Mouse (Mus musculus) embryonic facial prominence, embryonic 14.5 days (tissue): ENCODE data around the gene Myl10. TPM values are rescaled to one million over a fixed set of nuclear protein-coding genes. Genes with fewer than 3 reads are reported as not detected.

Experiments
- ATAC-seq: fragments of 200-750 bp; cut with Nextera tagmentation; 2 replicates; pipeline ENCODE4 v1.8.0; 2017; ENCODE audit warnings: low read depth, moderate number of reproducible peaks, moderate TSS enrichment
- DNase-seq: peaks from one replicate; pipeline ENCODE4 v3.0.0-alpha.2; 2015; ENCODE audit warnings: low spot score
- H3K27ac ChIP-seq: fragments of 300-500 bp; sonication (generic); replicated peaks from 2 replicates; pipeline ENCODE4 v1.5.1; 2014; ENCODE audit warnings: low read depth, mild to moderate bottlenecking, low read length, moderate library complexity
- H3K27me3 ChIP-seq: fragments of 300-500 bp; sonication (generic); replicated peaks from 2 replicates; pipeline ENCODE4 v1.6.1; 2014; ENCODE audit warnings: low read length; ENCODE audit not compliant: control insufficient read depth, insufficient read depth
- H3K36me3 ChIP-seq: fragments of 300-500 bp; sonication (generic); 2 replicates; pipeline ENCODE4 v1.6.1; 2014; ENCODE audit warnings: low read length, mixed read lengths; ENCODE audit not compliant: control insufficient read depth, insufficient read depth
- H3K4me1 ChIP-seq: fragments of 300-500 bp; sonication (generic); 2 replicates; pipeline ENCODE4 v1.6.1; 2014; ENCODE audit warnings: antibody characterized with exemption, low read length; ENCODE audit not compliant: control insufficient read depth, insufficient read depth
- H3K4me2 ChIP-seq: fragments of 300-500 bp; sonication (generic); 2 replicates; pipeline ENCODE4 v1.6.1; 2014; ENCODE audit warnings: low read depth, mild to moderate bottlenecking, low read length, moderate library complexity, mixed read lengths
- H3K4me3 ChIP-seq: fragments of 300-500 bp; sonication (generic); 2 replicates; pipeline ENCODE4 v1.5.1; 2014; ENCODE audit warnings: low read depth, mild to moderate bottlenecking, low read length
- H3K9ac ChIP-seq: fragments of 300-500 bp; sonication (generic); 2 replicates; pipeline ENCODE4 v1.6.1; 2014; ENCODE audit warnings: low read depth, mild to moderate bottlenecking, low read length, moderate library complexity, mixed read lengths
- H3K9me3 ChIP-seq: fragments of 300-500 bp; sonication (generic); 2 replicates; pipeline ENCODE4 v1.6.1; 2016; ENCODE audit warnings: low read length; ENCODE audit not compliant: control insufficient read depth
- WGBS: fragments of 180-500 bp; shearing (Covaris S2); extraction: QIAGEN DNeasy Blood & Tissue Kit; methylation state at CpG from one replicate; pipeline ENCODE4 v1.1.7; 2014; 5-methylcytosine and 5-hydroxymethylcytosine counted together
- polyA plus RNA-seq: library from polyadenylated mRNA; unstranded; fragments of >200 nt; fragmentation: Nextera tagmentation; extraction: Ambion mirVana; gene quantifications from 2 replicates; pipeline ENCODE4 v1.2.1, GENCODE M21; 2014

Gene Myl10
- polyA plus RNA-seq, 1 experiment from 2014 or later = not detected

GRCm38 (mm10) chr5:136664497-136664896, 28.4 kb upstream of the Myl10 start:
- no peak overlapping the region for H3K27ac ChIP-seq
- no peaks in the 10 kb centered on the region for H3K9me3 ChIP-seq
- peaks cover 12% of the 10 kb centered on the region; the same call in 1 of the 2 replicates for H3K27me3 ChIP-seq
- no peak overlapping the region for H3K9ac ChIP-seq
- H3K36me3 ChIP-seq = no peaks in the 10 kb centered on the region
- DNase-seq = peak; percentile 78
- no peak for ATAC-seq
- WGBS = 8% methylated on average over 9 of the region's 9 CpGs
- H3K4me3 ChIP-seq = no peak overlapping the region
- no peaks in the 10 kb centered on the region for H3K4me1 ChIP-seq
- H3K4me2 ChIP-seq = no peak overlapping the region

GRCm38 (mm10) chr5:136676315-136677030, 16.5 kb upstream of the Myl10 start:
- DNase-seq (no peak), ATAC-seq (no peak)
- Histone ChIP-seq H3K27me3 (no peaks in the 10 kb centered on the region), H3K9me3 (0 out of 2 replicates have a peak, but pooled peaks cover 10% of the 10 kb centered on the region), H3K9ac (no peak overlapping the region), H3K27ac (no peak overlapping the region), H3K36me3 (no peaks in the 10 kb centered on the region), H3K4me1 (no peaks in the 10 kb centered on the region), H3K4me3 (no peak overlapping the region), H3K4me2 (no peak overlapping the region)
- 89% methylated on average over 18 of the region's 18 CpGs for WGBS

- ATAC-seq (peak; percentile 37; the same call in 1 of the 2 replicates), DNase-seq (peak; percentile 41)
- H3K9me3 ChIP-seq = 0 out of 2 replicates have a peak, but pooled peaks cover 10% of the 10 kb centered on the region
- no peaks in the 10 kb centered on the region for H3K36me3 ChIP-seq
- no peak overlapping the region for H3K9ac ChIP-seq
- H3K4me3 ChIP-seq = no peak overlapping the region
- H3K27ac ChIP-seq = no peak overlapping the region
- 57% methylated on average over 6 of the region's 6 CpGs for WGBS
- H3K4me1 ChIP-seq = no peaks in the 10 kb centered on the region
- H3K4me2 ChIP-seq = no peak overlapping the region
- H3K27me3 ChIP-seq = no peaks in the 10 kb centered on the region
Measured at GRCm38 (mm10) chr5:136678840-136679348, 14.1 kb upstream of the Myl10 start.

- Histone ChIP-seq H3K27me3 (no peaks in the 10 kb centered on the region), H3K27ac (no peak overlapping the region), H3K4me2 (no peak overlapping the region), H3K9ac (no peak overlapping the region), H3K36me3 (no peaks in the 10 kb centered on the region), H3K4me1 (no peaks in the 10 kb centered on the region), H3K9me3 (no peaks in the 10 kb centered on the region), H3K4me3 (no peak overlapping the region)
- DNase-seq = no peak
- ATAC-seq = no peak
- WGBS = 78% methylated on average over 4 of the region's 4 CpGs
Measured at GRCm38 (mm10) chr5:136686349-136686748, 6.6 kb upstream of the Myl10 start.

GRCm38 (mm10) chr5:136687561-136687960, 5.4 kb upstream of the Myl10 start:
- peak; percentile 48 for DNase-seq
- Histone ChIP-seq H3K4me2 (no peak overlapping the region), H3K4me1 (no peaks in the 10 kb centered on the region), H3K36me3 (no peaks in the 10 kb centered on the region), H3K27ac (no peak overlapping the region), H3K4me3 (no peak overlapping the region), H3K27me3 (no peaks in the 10 kb centered on the region), H3K9me3 (no peaks in the 10 kb centered on the region), H3K9ac (no peak overlapping the region)
- no peak for ATAC-seq
- WGBS = 57% methylated on average over 7 of the region's 7 CpGs

GRCm38 (mm10) chr5:136688841-136689240, 4.1 kb upstream of the Myl10 start:
- no peaks in the 10 kb centered on the region for H3K4me1 ChIP-seq

GRCm38 (mm10) chr5:136691170-136691569, 1.8 kb upstream of the Myl10 start:
- H3K27ac ChIP-seq = no peak overlapping the region
- no peaks in the 10 kb centered on the region for H3K36me3 ChIP-seq
- H3K9ac ChIP-seq = no peak overlapping the region
- no peak overlapping the region for H3K4me2 ChIP-seq
- DNase-seq = no peak
- ATAC-seq = no peak
- WGBS = 68% methylated on average over 3 of the region's 3 CpGs
- no peak overlapping the region for H3K4me3 ChIP-seq
- no peaks in the 10 kb centered on the region for H3K27me3 ChIP-seq
- no peaks in the 10 kb centered on the region for H3K9me3 ChIP-seq
- no peaks in the 10 kb centered on the region for H3K4me1 ChIP-seq

More at GRCm38 (mm10) chr5:136688841-136689240, 4.1 kb upstream of the Myl10 start:
- DNase-seq (no peak), ATAC-seq (no peak)
- Histone ChIP-seq H3K9ac (no peak overlapping the region), H3K9me3 (no peaks in the 10 kb centered on the region), H3K27ac (no peak overlapping the region), H3K36me3 (no peaks in the 10 kb centered on the region), H3K27me3 (no peaks in the 10 kb centered on the region), H3K4me2 (no peak overlapping the region), H3K4me3 (no peak overlapping the region)
- 74% methylated on average over 6 of the region's 6 CpGs for WGBS

- H3K4me3 ChIP-seq = no peak overlapping the region
Measured at GRCm38 (mm10) chr5:136693418-136693817, 472 bp downstream of the Myl10 start.

GRCm38 (mm10) chr5:136694976-136695375, 2.0 kb downstream of the Myl10 start:
- no peak for ATAC-seq
- H3K27ac ChIP-seq = no peak overlapping the region
- H3K4me2 ChIP-seq = no peak overlapping the region
- no peak for DNase-seq
- H3K36me3 ChIP-seq = no peaks in the 10 kb centered on the region
- H3K4me1 ChIP-seq = no peaks in the 10 kb centered on the region
- H3K4me3 ChIP-seq = no peak overlapping the region
- H3K27me3 ChIP-seq = no peaks in the 10 kb centered on the region
- H3K9me3 ChIP-seq = no peaks in the 10 kb centered on the region
- H3K9ac ChIP-seq = no peak overlapping the region
- WGBS = 59% methylated on average over 6 of the region's 6 CpGs

More at GRCm38 (mm10) chr5:136693418-136693817, 472 bp downstream of the Myl10 start:
- H3K9me3 ChIP-seq = no peaks in the 10 kb centered on the region
- ATAC-seq = no peak
- H3K27ac ChIP-seq = no peak overlapping the region
- H3K4me1 ChIP-seq = no peaks in the 10 kb centered on the region
- DNase-seq = no peak
- no peaks in the 10 kb centered on the region for H3K27me3 ChIP-seq
- H3K36me3 ChIP-seq = no peaks in the 10 kb centered on the region
- 72% methylated on average over 7 of the region's 7 CpGs for WGBS
- no peak overlapping the region for H3K9ac ChIP-seq
- H3K4me2 ChIP-seq = no peak overlapping the region
